Mouse (Mus musculus) intestine, postnatal 0 days (tissue): ENCODE data around the gene Hoxb13. TPM values are rescaled to one million over a fixed set of nuclear protein-coding genes. Genes with fewer than 3 reads are reported as not detected.

Experiments used
- ATAC-seq: fragments of 200-750 bp; cut with Nextera tagmentation; 2 replicates; pipeline ENCODE4 v1.8.0; 2017; ENCODE audit warnings: mild to moderate bottlenecking, moderate TSS enrichment, moderate library complexity
- H3K27ac ChIP-seq: fragments of 300-500 bp; sonication (generic); 2 replicates; pipeline ENCODE4 v1.5.1; 2014; ENCODE audit warnings: mild to moderate bottlenecking, low read depth, low read length, moderate library complexity
- H3K27me3 ChIP-seq: fragments of 300-500 bp; sonication (generic); replicated peaks from 2 replicates; pipeline ENCODE4 v1.6.1; 2014; ENCODE audit warnings: low read length, mixed read lengths; ENCODE audit not compliant: control insufficient read depth, insufficient read depth
- H3K36me3 ChIP-seq: fragments of 300-500 bp; sonication (generic); 2 replicates; pipeline ENCODE4 v1.6.1; 2014; ENCODE audit warnings: mild to moderate bottlenecking, moderate library complexity; ENCODE audit not compliant: control insufficient read depth, insufficient read depth
- H3K4me1 ChIP-seq: fragments of 300-500 bp; sonication (generic); replicated peaks from 2 replicates; pipeline ENCODE4 v1.6.1; 2014; ENCODE audit warnings: antibody characterized with exemption, low read length, mixed read lengths; ENCODE audit not compliant: control insufficient read depth, insufficient read depth
- H3K4me2 ChIP-seq: fragments of 300-500 bp; sonication (generic); replicated peaks from 2 replicates; pipeline ENCODE4 v1.6.1; 2014; ENCODE audit warnings: low read depth, mild to moderate bottlenecking, moderate library complexity
- H3K4me3 ChIP-seq: fragments of 300-500 bp; sonication (generic); 2 replicates; pipeline ENCODE4 v1.5.1; 2014; ENCODE audit warnings: low read depth, low read length
- H3K9ac ChIP-seq: fragments of 300-500 bp; sonication (generic); 2 replicates; pipeline ENCODE4 v1.6.1; 2014; ENCODE audit warnings: mild to moderate bottlenecking, low read depth, low read length
- H3K9me3 ChIP-seq: fragments of 300-500 bp; sonication (generic); 2 replicates; pipeline ENCODE4 v1.6.1; 2016; ENCODE audit warnings: mixed run types; ENCODE audit not compliant: control insufficient read depth
- CTCF ChIP-seq: sonication (generic); IDR thresholded peaks from 2 replicates; pipeline ENCODE4 v1.5.1; 2016; ENCODE audit warnings: low read depth, mild to moderate bottlenecking, control low read depth, antibody characterized with exemption, moderate library complexity
- WGBS: fragments of 180-500 bp; shearing (Covaris S2); extraction: QIAGEN DNeasy Blood & Tissue Kit; methylation state at CpG from one replicate; pipeline ENCODE4 v1.1.7; 2014; 5-methylcytosine and 5-hydroxymethylcytosine counted together
- polyA plus RNA-seq: library from polyadenylated mRNA; unstranded; fragments of >200 nt; fragmentation: Nextera tagmentation; extraction: Ambion mirVana; gene quantifications from 2 replicates; pipeline ENCODE4 v1.2.1, GENCODE M21; 2015

Gene Hoxb13
- polyA plus RNA-seq, 1 experiment from 2014 or later, result not detected

- ATAC-seq, result no peak
- Histone ChIP-seq H3K4me3 (no peak overlapping the region), H3K27me3 (peaks cover 99% of the 10 kb centered on the region), H3K4me1 (no peaks in the 10 kb centered on the region), H3K9ac (no peak overlapping the region), H3K27ac (no peak overlapping the region), H3K9me3 (0 out of 2 replicates have a peak, but pooled peaks cover 4% of the 10 kb centered on the region), H3K4me2 (no peak overlapping the region), H3K36me3 (no peaks in the 10 kb centered on the region)
- no peak for TF ChIP-seq CTCF
Measured at GRCm38 (mm10) chr11:96184233-96184632, 9.9 kb upstream of the Hoxb13 start.

- H3K9me3 ChIP-seq, result 0 out of 2 replicates have a peak, but pooled peaks cover 4% of the 10 kb centered on the region
- no peak for TF ChIP-seq CTCF
- peak; percentile 53; the same call in 1 of the 2 replicates for ATAC-seq
- H3K36me3 ChIP-seq, result no peaks in the 10 kb centered on the region
- no peaks in the 10 kb centered on the region for H3K4me1 ChIP-seq
- H3K27me3 ChIP-seq, result peaks cover 97% of the 10 kb centered on the region
- WGBS, result 14% methylated on average over 4 of the region's 4 CpGs
- H3K4me3 ChIP-seq, result no peak overlapping the region
- H3K9ac ChIP-seq, result no peak overlapping the region
- H3K4me2 ChIP-seq, result no peak overlapping the region
- H3K27ac ChIP-seq, result no peak overlapping the region
Measured at GRCm38 (mm10) chr11:96187321-96187720, 6.8 kb upstream of the Hoxb13 start.

- WGBS, result 1% methylated on average over 28 of the region's 28 CpGs
- no peak for TF ChIP-seq CTCF
- Histone ChIP-seq H3K4me3 (no peak overlapping the region), H3K4me1 (no peaks in the 10 kb centered on the region), H3K9ac (no peak overlapping the region), H3K36me3 (no peaks in the 10 kb centered on the region), H3K9me3 (no peaks in the 10 kb centered on the region), H3K27me3 (peaks cover 97% of the 10 kb centered on the region), H3K4me2 (no peak overlapping the region), H3K27ac (no peak overlapping the region)
- ATAC-seq, result no peak
Measured at GRCm38 (mm10) chr11:96189810-96190522, 4.2 kb upstream of the Hoxb13 start.

- H3K4me1 ChIP-seq, result no peaks in the 10 kb centered on the region
- no peak for TF ChIP-seq CTCF
- H3K9ac ChIP-seq, result no peak overlapping the region
- WGBS, result 4% methylated on average over 5 of the region's 5 CpGs
- no peaks in the 10 kb centered on the region for H3K9me3 ChIP-seq
- no peak overlapping the region for H3K27ac ChIP-seq
- no peak overlapping the region for H3K4me3 ChIP-seq
- H3K36me3 ChIP-seq, result no peaks in the 10 kb centered on the region
- no peak for ATAC-seq
- H3K4me2 ChIP-seq, result no peak overlapping the region
- H3K27me3 ChIP-seq, result peaks cover 97% of the 10 kb centered on the region
Measured at GRCm38 (mm10) chr11:96191132-96191531, 3.0 kb upstream of the Hoxb13 start.

GRCm38 (mm10) chr11:96194401-96194710 lies 240 bp downstream of the Hoxb13 start:
- Histone ChIP-seq H3K4me3 (peak overlapping the region; percentile 23), H3K9me3 (no peaks in the 10 kb centered on the region), H3K27me3 (peaks cover 98% of the 10 kb centered on the region), H3K4me2 (peak overlapping the region; percentile 32; the same call in 1 of the 2 replicates), H3K9ac (no peak overlapping the region), H3K4me1 (no peaks in the 10 kb centered on the region), H3K36me3 (no peaks in the 10 kb centered on the region), H3K27ac (no peak overlapping the region)
- TF ChIP-seq CTCF, result no peak
- ATAC-seq, result no peak
- WGBS, result 1% methylated on average over 10 of the region's 10 CpGs

- Histone ChIP-seq H3K36me3 (no peaks in the 10 kb centered on the region), H3K27ac (no peak overlapping the region), H3K4me3 (peak overlapping the region; percentile 23; the same call in 1 of the 2 replicates), H3K9me3 (no peaks in the 10 kb centered on the region), H3K27me3 (peaks cover 99% of the 10 kb centered on the region), H3K4me2 (no peak overlapping the region), H3K4me1 (no peaks in the 10 kb centered on the region), H3K9ac (no peak overlapping the region)
- ATAC-seq, result no peak
- no peak for TF ChIP-seq CTCF
- WGBS, result 11% methylated on average over 11 of the region's 11 CpGs
Measured at GRCm38 (mm10) chr11:96194961-96195640, 985 bp downstream of the Hoxb13 start.
